Mouse (Mus musculus): ENCODE results near the gene Pik3cd.

DNA sequence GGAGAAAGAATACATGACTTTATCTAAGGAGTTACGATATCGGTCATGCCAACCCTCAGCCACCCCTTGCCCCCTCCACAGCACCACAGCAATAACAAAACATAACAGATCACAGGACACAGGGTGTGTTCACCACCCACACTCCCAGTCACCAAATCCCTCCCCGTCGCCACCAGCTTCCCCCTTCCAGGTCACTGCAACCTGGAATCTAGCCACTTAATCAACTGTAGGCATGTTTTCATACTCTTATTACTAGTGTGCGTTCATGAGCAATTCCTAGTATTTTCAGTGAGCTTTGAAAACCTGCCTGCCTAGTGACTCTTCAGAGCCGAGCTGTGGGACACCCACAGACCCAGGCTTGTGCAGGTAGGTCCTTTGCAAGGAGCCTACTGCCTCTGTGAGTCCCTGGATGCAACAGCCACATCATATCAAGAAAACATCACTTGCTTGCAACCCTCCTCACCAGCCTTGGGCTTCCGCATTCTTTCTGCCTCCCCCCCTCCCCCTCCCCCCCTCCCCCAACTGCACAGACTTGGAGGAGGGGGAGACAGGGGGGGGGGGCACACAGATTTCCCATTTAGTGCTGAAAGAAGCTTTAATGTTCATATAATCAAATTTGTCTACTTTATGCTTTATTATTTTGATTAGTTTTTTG lies 38.4 kb downstream of the Pik3cd start:
- no peak for TF ChIP-seq CTCF (IDR thresholded peaks at IDR 0.05; ENCODE audit: low read depth, low read length)
- TF ChIP-seq POLR2A (IDR thresholded peaks at IDR 0.05; ENCODE audit: extremely low read depth, insufficient read depth, low read length), result no peak
